Mouse (Mus musculus) bone marrow, adult 2 months (tissue): ENCODE measurements around the gene Mex3a.

Source experiments
- CTCF ChIP-seq: fragments of 200-500 bp; IDR thresholded peaks from 2 replicates; pipeline ENCODE4 v1.5.1; 2011; ENCODE audit warnings: low read length, control low read depth; ENCODE audit not compliant: control insufficient read depth, insufficient read depth
- POLR2A ChIP-seq: fragments of 200-500 bp; IDR thresholded peaks from 2 replicates; pipeline ENCODE4 v1.6.1; 2011; ENCODE audit warnings: low read depth, mild to moderate bottlenecking, control low read depth, low read length, borderline replicate concordance; ENCODE audit not compliant: control insufficient read depth

DNA sequence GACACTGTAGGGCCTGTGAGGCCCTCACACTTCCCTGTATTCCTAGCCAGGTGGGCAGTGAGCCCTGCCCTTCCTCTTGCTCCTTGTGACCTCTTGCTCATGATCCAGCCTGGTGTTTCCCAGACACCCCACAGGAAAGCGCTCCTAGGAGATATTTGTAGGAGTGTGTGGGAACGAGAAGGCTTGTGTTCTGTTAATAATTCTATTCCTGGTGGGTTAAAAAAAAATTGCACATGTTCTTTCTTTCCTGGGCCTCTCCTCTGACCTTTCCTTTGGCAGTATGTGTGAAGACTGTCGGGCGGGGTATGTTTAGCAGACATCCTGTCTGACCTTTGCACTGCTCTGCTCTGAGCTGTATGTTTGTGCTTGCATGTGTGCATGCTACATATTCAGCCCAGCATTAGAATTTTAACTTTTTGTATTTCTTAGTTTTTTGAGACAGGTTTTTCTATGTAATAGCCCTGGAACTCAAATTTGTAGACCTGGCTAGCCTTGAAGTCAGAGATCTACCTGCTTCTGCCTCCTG is 34.4 kb downstream of the Mex3a start:
- TF ChIP-seq CTCF (no peak), POLR2A (no peak)
